Mouse (Mus musculus) hindbrain, embryonic 11.5 days (tissue): ENCODE data around the gene Hc. TPM values are rescaled to one million over a fixed set of nuclear protein-coding genes. Genes with fewer than 3 reads are reported as not detected.
A peak's percentile ranks its signal among the peaks of the same experiment; 100 is the strongest.

ENCODE experiments used
- ATAC-seq: fragments of 200-750 bp; cut with Nextera tagmentation; 2 replicates; pipeline ENCODE4 v1.8.0; 2017; ENCODE audit warnings: mild to moderate bottlenecking, moderate TSS enrichment, moderate library complexity; ENCODE audit not compliant: low FRiP score
- DNase-seq: peaks from one replicate; pipeline ENCODE4 v3.0.0-alpha.2; 2015; ENCODE audit warnings: low spot score
- H3K27ac ChIP-seq: fragments of 300-500 bp; sonication (generic); 2 replicates; pipeline ENCODE4 v1.5.1; 2014; ENCODE audit warnings: mild to moderate bottlenecking, low read depth, low read length
- H3K27me3 ChIP-seq: fragments of 300-500 bp; sonication (generic); 2 replicates; pipeline ENCODE4 v1.6.1; 2014; ENCODE audit warnings: mild to moderate bottlenecking, low read length, moderate library complexity, mixed read lengths; ENCODE audit not compliant: control insufficient read depth, insufficient read depth
- H3K36me3 ChIP-seq: fragments of 300-500 bp; sonication (generic); 2 replicates; pipeline ENCODE4 v1.6.1; 2014; ENCODE audit warnings: mild to moderate bottlenecking, low read length, moderate library complexity, mixed read lengths; ENCODE audit not compliant: control insufficient read depth, insufficient read depth
- H3K4me1 ChIP-seq: fragments of 300-500 bp; sonication (generic); replicated peaks from 2 replicates; pipeline ENCODE4 v1.6.1; 2014; ENCODE audit warnings: low read length, mixed read lengths; ENCODE audit not compliant: control insufficient read depth, insufficient read depth
- H3K4me2 ChIP-seq: fragments of 300-500 bp; sonication (generic); replicated peaks from 2 replicates; pipeline ENCODE4 v1.6.1; 2014; ENCODE audit warnings: mild to moderate bottlenecking, low read depth, low read length
- H3K4me3 ChIP-seq: fragments of 300-500 bp; sonication (generic); 2 replicates; pipeline ENCODE4 v1.5.1; 2014; ENCODE audit warnings: low read depth, low read length
- H3K9ac ChIP-seq: fragments of 300-500 bp; sonication (generic); 2 replicates; pipeline ENCODE4 v1.6.1; 2014; ENCODE audit warnings: low read depth, low read length
- H3K9me3 ChIP-seq: fragments of 300-500 bp; sonication (generic); 2 replicates; pipeline ENCODE4 v1.6.1; 2016; ENCODE audit warnings: low read length; ENCODE audit not compliant: control insufficient read depth
- WGBS: fragments of 180-500 bp; shearing (Covaris S2); extraction: QIAGEN DNeasy Blood & Tissue Kit; methylation state at CpG from one replicate; pipeline ENCODE4 v1.1.7; 2014; 5-methylcytosine and 5-hydroxymethylcytosine counted together
- polyA plus RNA-seq: library from polyadenylated mRNA; unstranded; fragments of >200 nt; fragmentation: Nextera tagmentation; extraction: Ambion mirVana; gene quantifications from 2 replicates; pipeline ENCODE4 v1.2.1, GENCODE M21; 2014

The Hc gene
- polyA plus RNA-seq, 1 experiment from 2014 or later: 0.60 TPM

DNA sequence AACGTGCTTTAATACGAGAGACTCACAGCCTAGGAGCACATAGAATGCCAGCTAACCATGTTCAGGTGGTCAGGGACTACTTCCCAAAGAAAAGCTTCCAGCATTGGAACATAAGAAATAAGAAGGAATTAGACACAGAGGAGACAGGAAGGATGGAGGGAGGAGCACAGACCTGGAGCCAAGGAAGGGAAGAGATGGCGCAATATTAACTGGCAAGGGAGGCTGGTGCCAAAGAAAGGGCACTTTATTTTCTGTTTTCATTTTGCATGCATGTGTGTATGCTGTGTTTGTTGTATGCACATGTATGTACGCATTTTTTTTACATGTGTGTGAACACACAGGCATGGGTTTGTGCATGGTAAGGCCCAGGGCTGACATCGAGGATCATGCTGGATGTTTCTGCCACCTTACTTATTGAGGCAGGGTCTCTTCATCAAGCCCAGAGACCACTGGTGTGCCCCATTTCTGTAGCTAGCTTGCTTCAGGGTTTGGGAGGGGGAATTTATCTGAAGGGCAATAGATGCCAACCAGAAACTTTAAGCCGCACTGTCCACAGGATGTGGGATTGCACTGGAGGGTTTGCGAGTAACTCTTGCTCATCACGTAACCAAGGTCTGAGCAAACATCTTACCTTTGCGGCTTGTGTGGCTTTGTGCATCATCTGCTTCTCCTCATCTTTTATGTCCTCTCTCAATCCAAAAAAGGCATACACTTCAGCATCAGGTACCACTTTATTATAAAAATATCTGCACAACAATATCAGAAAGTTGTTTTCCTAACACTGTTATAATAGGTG is 22.5 kb downstream of the Hc start:
- H3K36me3 ChIP-seq: no peaks in the 10 kb centered on the region
- no peaks in the 10 kb centered on the region for H3K27me3 ChIP-seq
- H3K4me3 ChIP-seq: no peak overlapping the region
- no peaks in the 10 kb centered on the region for H3K9me3 ChIP-seq
- no peak for DNase-seq
- no peak overlapping the region for H3K27ac ChIP-seq
- no peak overlapping the region for H3K9ac ChIP-seq
- ATAC-seq: no peak
- 91% methylated on average over 9 of the region's 9 CpGs for WGBS
- H3K4me2 ChIP-seq: no peak overlapping the region
- H3K4me1 ChIP-seq: no peaks in the 10 kb centered on the region

DNA sequence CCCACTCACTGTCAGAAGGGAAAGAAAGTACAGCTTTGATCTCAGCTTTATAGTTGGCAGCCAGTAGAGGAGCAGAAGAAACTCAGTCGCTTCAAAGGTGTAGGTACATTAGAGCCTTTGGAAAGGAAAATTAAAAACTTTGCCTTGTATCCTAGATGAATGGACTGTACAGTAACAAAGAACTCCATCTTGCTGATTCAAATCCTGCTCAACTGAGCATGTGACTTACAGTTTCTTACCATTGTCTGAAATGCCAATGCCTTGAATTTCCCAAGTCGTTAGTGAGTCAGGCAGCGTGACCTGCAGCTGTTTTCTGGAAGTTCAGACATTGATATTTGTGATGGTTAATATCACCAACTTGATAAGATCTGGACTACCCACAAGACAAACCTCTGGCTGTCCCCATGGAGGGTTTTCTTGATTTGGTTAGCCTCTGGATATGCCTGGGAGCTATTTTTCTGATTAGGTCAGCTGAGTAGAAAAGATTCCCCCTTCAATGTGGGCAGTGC is 36.5 kb downstream of the Hc start:
- Histone ChIP-seq H3K9me3 (no peaks in the 10 kb centered on the region), H3K9ac (no peak overlapping the region), H3K36me3 (no peaks in the 10 kb centered on the region), H3K4me3 (no peak overlapping the region), H3K27me3 (no peaks in the 10 kb centered on the region), H3K27ac (no peak overlapping the region), H3K4me2 (no peak overlapping the region), H3K4me1 (no peaks in the 10 kb centered on the region)
- ATAC-seq (no peak), DNase-seq (no peak)
- WGBS: 87% methylated on average over 3 of the region's 3 CpGs

- Histone ChIP-seq H3K27ac (no peak overlapping the region), H3K9ac (no peak overlapping the region), H3K4me1 (no peaks in the 10 kb centered on the region), H3K36me3 (no peaks in the 10 kb centered on the region), H3K9me3 (no peaks in the 10 kb centered on the region), H3K27me3 (no peaks in the 10 kb centered on the region), H3K4me2 (no peak overlapping the region), H3K4me3 (no peak overlapping the region)
- 84% methylated on average over 5 of the region's 5 CpGs for WGBS
- ATAC-seq (no peak), DNase-seq (no peak)
These were observed 39.4 kb downstream of the Hc start for GRCm38 (mm10) chr2:35021806-35022205.

- H3K9me3 ChIP-seq: no peaks in the 10 kb centered on the region
- no peak overlapping the region for H3K9ac ChIP-seq
- ATAC-seq (no peak), DNase-seq (no peak)
- H3K27me3 ChIP-seq: no peaks in the 10 kb centered on the region
- H3K4me2 ChIP-seq: no peak overlapping the region
- 46% methylated on average over 6 of the region's 6 CpGs for WGBS
- no peaks in the 10 kb centered on the region for H3K4me1 ChIP-seq
- H3K36me3 ChIP-seq: no peaks in the 10 kb centered on the region
- no peak overlapping the region for H3K27ac ChIP-seq
- H3K4me3 ChIP-seq: no peak overlapping the region
These were observed 45.4 kb downstream of the Hc start for GRCm38 (mm10) chr2:35015861-35016260.

DNA sequence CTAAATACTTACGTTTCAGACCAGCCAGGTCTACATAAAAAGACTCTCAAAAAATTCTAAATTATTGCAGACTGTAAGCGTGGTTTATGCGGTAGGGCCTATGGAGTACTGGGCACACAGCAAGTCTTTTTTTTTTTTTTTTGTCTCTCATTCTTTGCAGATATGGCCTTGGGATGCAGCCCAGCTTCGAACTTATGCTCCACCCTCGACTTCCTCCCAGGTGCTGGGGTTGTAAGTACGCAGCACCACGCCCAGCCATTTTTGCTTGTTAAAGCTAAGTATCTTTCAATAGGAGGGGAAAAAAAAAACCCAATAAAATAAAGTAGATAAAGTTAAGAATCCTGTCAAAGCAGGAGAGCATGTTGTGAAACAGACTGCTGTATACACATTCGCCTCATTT is 49.6 kb downstream of the Hc start:
- Histone ChIP-seq H3K36me3 (no peaks in the 10 kb centered on the region), H3K9ac (no peak overlapping the region), H3K27me3 (no peaks in the 10 kb centered on the region), H3K4me1 (no peaks in the 10 kb centered on the region), H3K4me3 (no peak overlapping the region), H3K27ac (no peak overlapping the region), H3K4me2 (no peak overlapping the region), H3K9me3 (no peaks in the 10 kb centered on the region)
- 93% methylated on average over 8 of the region's 8 CpGs for WGBS
- ATAC-seq (no peak), DNase-seq (no peak)

DNA sequence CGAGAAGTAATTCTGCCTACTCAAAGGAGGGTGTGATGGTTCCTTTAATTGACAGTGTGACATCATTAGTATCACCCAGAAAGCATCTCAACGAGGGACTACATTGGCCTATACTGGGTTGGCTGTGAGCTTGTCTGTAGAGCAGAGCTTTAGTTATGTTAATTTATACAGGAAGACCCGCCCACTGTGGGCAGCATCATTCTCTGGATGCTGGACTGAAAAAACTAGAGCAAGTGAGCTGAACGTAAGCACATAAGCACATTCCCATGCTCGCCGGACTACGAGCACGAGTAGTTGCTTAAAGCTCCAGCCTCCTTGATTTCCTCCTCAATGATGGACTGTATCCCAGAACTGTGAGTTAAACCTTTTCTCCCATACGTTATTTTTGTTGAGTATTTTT is 62.3 kb downstream of the Hc start:
- DNase-seq: no peak
- Histone ChIP-seq H3K27ac (no peak overlapping the region), H3K9me3 (no peaks in the 10 kb centered on the region), H3K4me2 (no peak overlapping the region), H3K36me3 (no peaks in the 10 kb centered on the region), H3K9ac (no peak overlapping the region), H3K27me3 (no peaks in the 10 kb centered on the region), H3K4me3 (no peak overlapping the region), H3K4me1 (peaks cover under 1% of the 10 kb centered on the region; the same call in 1 of the 2 replicates)
- WGBS: 81% methylated on average over 9 of the region's 9 CpGs
- no peak for ATAC-seq

DNA sequence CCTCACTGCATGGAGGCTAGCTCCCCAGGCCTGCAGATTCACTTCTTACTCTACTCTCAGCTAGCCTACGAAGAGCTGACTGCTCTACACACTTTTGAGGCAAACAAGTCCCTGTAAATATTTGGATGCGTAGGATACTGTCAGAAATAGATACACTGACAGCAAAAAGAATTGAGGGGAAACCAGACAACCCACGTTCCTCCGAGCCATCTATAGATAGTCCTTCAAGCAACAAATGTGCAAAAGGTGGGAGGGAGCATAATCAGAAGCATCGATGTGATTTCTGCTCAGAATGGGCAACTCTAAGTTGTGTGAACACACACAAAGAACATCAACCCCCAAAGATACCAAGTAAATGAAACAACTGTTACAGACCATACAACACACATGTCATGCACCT is 64.7 kb downstream of the Hc start:
- no peak overlapping the region for H3K4me2 ChIP-seq
- H3K9ac ChIP-seq: no peak overlapping the region
- 89% methylated on average over 5 of the region's 5 CpGs for WGBS
- H3K36me3 ChIP-seq: no peaks in the 10 kb centered on the region
- no peak overlapping the region for H3K4me3 ChIP-seq
- peaks cover 4% of the 10 kb centered on the region; the same call in 1 of the 2 replicates for H3K4me1 ChIP-seq
- DNase-seq (no peak), ATAC-seq (no peak)
- no peak overlapping the region for H3K27ac ChIP-seq
- H3K9me3 ChIP-seq: no peaks in the 10 kb centered on the region
- H3K27me3 ChIP-seq: no peaks in the 10 kb centered on the region

GRCm38 (mm10) chr2:34993696-34994356 is 67.4 kb downstream of the Hc start:
- H3K4me2 ChIP-seq: no peak overlapping the region
- no peaks in the 10 kb centered on the region for H3K27me3 ChIP-seq
- WGBS: 69% methylated on average over 5 of the region's 5 CpGs
- H3K36me3 ChIP-seq: no peaks in the 10 kb centered on the region
- no peak overlapping the region for H3K9ac ChIP-seq
- ATAC-seq (no peak), DNase-seq (no peak)
- H3K4me3 ChIP-seq: no peak overlapping the region
- no peaks in the 10 kb centered on the region for H3K9me3 ChIP-seq
- 0 out of 2 replicates have a peak overlapping the region, but pooled peaks have one; percentile 10 for H3K27ac ChIP-seq
- peaks cover 4% of the 10 kb centered on the region; the same call in 1 of the 2 replicates for H3K4me1 ChIP-seq
